Mouse (Mus musculus) kidney, postnatal 0 days (tissue): Measurements from ENCODE around the gene Tmem104. TPM values are rescaled to one million over a fixed set of nuclear protein-coding genes. Genes with fewer than 3 reads are reported as not detected.

Experiments used
- ATAC-seq: fragments of 200-750 bp; cut with Nextera tagmentation; replicated peaks from 2 replicates; pipeline ENCODE4 v1.8.0; 2017; ENCODE audit warnings: low read depth, moderate number of reproducible peaks, moderate TSS enrichment, moderate library complexity; ENCODE audit not compliant: low FRiP score
- DNase-seq: peaks from one replicate; pipeline ENCODE4 v3.0.0-alpha.2; 2016; ENCODE audit warnings: low spot score
- H3K27ac ChIP-seq: fragments of 300-500 bp; sonication (generic); 2 replicates; pipeline ENCODE4 v1.5.1; 2014; ENCODE audit warnings: mild to moderate bottlenecking
- H3K27me3 ChIP-seq: fragments of 300-500 bp; sonication (generic); 2 replicates; pipeline ENCODE4 v1.6.1; 2014; ENCODE audit warnings: low read length, mixed read lengths; ENCODE audit not compliant: insufficient read depth
- H3K36me3 ChIP-seq: fragments of 300-500 bp; sonication (generic); 2 replicates; pipeline ENCODE4 v1.6.1; 2014; ENCODE audit warnings: low read length, mixed read lengths; ENCODE audit not compliant: insufficient read depth
- H3K4me1 ChIP-seq: fragments of 300-500 bp; sonication (generic); replicated peaks from 2 replicates; pipeline ENCODE4 v1.6.1; 2014; ENCODE audit warnings: antibody characterized with exemption, low read length, mixed read lengths; ENCODE audit not compliant: insufficient read depth
- H3K4me2 ChIP-seq: fragments of 300-500 bp; sonication (generic); 2 replicates; pipeline ENCODE4 v1.6.1; 2014; ENCODE audit warnings: mild to moderate bottlenecking, low read length, moderate library complexity, mixed read lengths
- H3K4me3 ChIP-seq: fragments of 300-500 bp; sonication (generic); replicated peaks from 2 replicates; pipeline ENCODE4 v1.5.1; 2014; ENCODE audit warnings: low read depth, low read length
- H3K9ac ChIP-seq: fragments of 300-500 bp; sonication (generic); 2 replicates; pipeline ENCODE4 v1.6.1; 2014; ENCODE audit warnings: low read depth, low read length
- H3K9me3 ChIP-seq: fragments of 300-500 bp; sonication (generic); replicated peaks from 2 replicates; pipeline ENCODE4 v1.6.1; 2016; ENCODE audit warnings: low read length, inconsistent platforms, mixed read lengths
- CTCF ChIP-seq: IDR thresholded peaks from 2 replicates; pipeline ENCODE4 v1.5.1; 2016; ENCODE audit warnings: antibody characterized with exemption, low read depth, mild to moderate bottlenecking, moderate library complexity
- WGBS: fragments of 180-500 bp; shearing (Covaris S2); extraction: QIAGEN DNeasy Blood & Tissue Kit; methylation state at CpG from one replicate; pipeline ENCODE4 v1.1.7; 2014; 5-methylcytosine and 5-hydroxymethylcytosine counted together
- polyA plus RNA-seq: library from polyadenylated mRNA; unstranded; fragments of >200 nt; fragmentation: Nextera tagmentation; extraction: Ambion mirVana; gene quantifications from 2 replicates; pipeline ENCODE4 v1.2.1, GENCODE M21; 2015

The Tmem104 gene
- polyA plus RNA-seq, 1 experiment from 2014 or later = 12.0 TPM

- TF ChIP-seq CTCF = no peak
- H3K4me2 ChIP-seq = no peak overlapping the region
- no peak overlapping the region for H3K27ac ChIP-seq
- no peak overlapping the region for H3K9ac ChIP-seq
- no peaks in the 10 kb centered on the region for H3K27me3 ChIP-seq
- H3K9me3 ChIP-seq = no peaks in the 10 kb centered on the region
- ATAC-seq (no peak), DNase-seq (no peak)
- H3K4me1 ChIP-seq = 0 out of 2 replicates have a peak, but pooled peaks cover 4% of the 10 kb centered on the region
- WGBS = 75% methylated on average over 6 of the region's 6 CpGs
- no peaks in the 10 kb centered on the region for H3K36me3 ChIP-seq
- H3K4me3 ChIP-seq = no peak overlapping the region
Measured at GRCm38 (mm10) chr11:115223877-115224276, 36.6 kb downstream of the Tmem104 start.

- TF ChIP-seq CTCF = peak; percentile 70
- peak; percentile 73 for DNase-seq
- no peaks in the 10 kb centered on the region for H3K9me3 ChIP-seq
Measured at GRCm38 (mm10) chr11:115224889-115225288, 37.6 kb downstream of the Tmem104 start.

GRCm38 (mm10) chr11:115225301-115225700 is 38.0 kb downstream of the Tmem104 start:
- DNase-seq (no peak), ATAC-seq (no peak)
- Histone ChIP-seq H3K4me2 (no peak overlapping the region), H3K4me1 (no peaks in the 10 kb centered on the region), H3K9me3 (no peaks in the 10 kb centered on the region), H3K27ac (no peak overlapping the region), H3K4me3 (no peak overlapping the region), H3K36me3 (no peaks in the 10 kb centered on the region), H3K9ac (no peak overlapping the region), H3K27me3 (0 out of 2 replicates have a peak, but pooled peaks cover 3% of the 10 kb centered on the region)
- 50% methylated on average over 6 of the region's 6 CpGs for WGBS
- TF ChIP-seq CTCF = no peak

More at GRCm38 (mm10) chr11:115224889-115225288, 37.6 kb downstream of the Tmem104 start:
- Histone ChIP-seq H3K27me3 (0 out of 2 replicates have a peak, but pooled peaks cover 3% of the 10 kb centered on the region), H3K4me1 (no peaks in the 10 kb centered on the region), H3K9ac (no peak overlapping the region), H3K4me3 (no peak overlapping the region), H3K36me3 (no peaks in the 10 kb centered on the region), H3K4me2 (no peak overlapping the region), H3K27ac (no peak overlapping the region)
- 51% methylated on average over 8 of the region's 8 CpGs for WGBS
- ATAC-seq = 0 out of 2 replicates have a peak, but pooled peaks have one; percentile 14

- Histone ChIP-seq H3K4me1 (no peaks in the 10 kb centered on the region), H3K9me3 (no peaks in the 10 kb centered on the region), H3K27me3 (0 out of 2 replicates have a peak, but pooled peaks cover 3% of the 10 kb centered on the region), H3K4me2 (no peak overlapping the region), H3K9ac (no peak overlapping the region), H3K27ac (no peak overlapping the region), H3K4me3 (no peak overlapping the region), H3K36me3 (no peaks in the 10 kb centered on the region)
- DNase-seq = no peak
- no peak for TF ChIP-seq CTCF
- ATAC-seq = no peak
- 72% methylated on average over 14 of the region's 14 CpGs for WGBS
Measured at GRCm38 (mm10) chr11:115226811-115227491, 39.7 kb downstream of the Tmem104 start.

GRCm38 (mm10) chr11:115227640-115228039 is 40.4 kb downstream of the Tmem104 start:
- TF ChIP-seq CTCF = no peak
- H3K4me1 ChIP-seq = no peaks in the 10 kb centered on the region
- no peak for DNase-seq
- no peak overlapping the region for H3K4me3 ChIP-seq
- ATAC-seq = no peak
- H3K9me3 ChIP-seq = no peaks in the 10 kb centered on the region
- 51% methylated on average over 12 of the region's 12 CpGs for WGBS
- H3K4me2 ChIP-seq = no peak overlapping the region
- H3K9ac ChIP-seq = no peak overlapping the region
- no peak overlapping the region for H3K27ac ChIP-seq
- H3K27me3 ChIP-seq = 0 out of 2 replicates have a peak, but pooled peaks cover 3% of the 10 kb centered on the region
- H3K36me3 ChIP-seq = no peaks in the 10 kb centered on the region

GRCm38 (mm10) chr11:115228430-115228829 is 41.1 kb downstream of the Tmem104 start:
- Histone ChIP-seq H3K36me3 (no peaks in the 10 kb centered on the region), H3K4me3 (no peak overlapping the region), H3K27me3 (0 out of 2 replicates have a peak, but pooled peaks cover 3% of the 10 kb centered on the region), H3K9ac (no peak overlapping the region), H3K4me1 (no peaks in the 10 kb centered on the region), H3K27ac (no peak overlapping the region), H3K9me3 (no peaks in the 10 kb centered on the region), H3K4me2 (no peak overlapping the region)
- WGBS = 53% methylated on average over 7 of the region's 7 CpGs
- ATAC-seq (no peak), DNase-seq (no peak)
- TF ChIP-seq CTCF = no peak
